Mouse (Mus musculus): ENCODE results near the gene Grik5. TPM values are rescaled to one million over a fixed set of nuclear protein-coding genes. Genes with fewer than 3 reads are reported as not detected.
A peak's percentile ranks its signal among the peaks of the same experiment; 100 is the strongest.

The Grik5 gene
- polyA plus RNA-seq, 1 experiment: not detected

- TF ChIP-seq POLR2A (IDR thresholded peaks at IDR 0.05; ENCODE audit: insufficient read depth, low read depth, low read length) (no peak), CTCF (IDR thresholded peaks at IDR 0.05; ENCODE audit: insufficient read depth, low read depth, low read length) (peak; percentile 59; the same call in 1 of the 2 replicates)
- Histone ChIP-seq H3K4me1 (ENCODE audit: control insufficient read depth, insufficient read depth, low read length) (peaks cover 8% of the 10 kb centered on the region), H3K27ac (ENCODE audit: insufficient read depth, low read depth, low read length) (no peak overlapping the region), H3K4me3 (ENCODE audit: insufficient read depth, low read depth, low read length) (no peak overlapping the region)
- WGBS: 9% methylated on average over 5 of the region's 5 CpGs
These were observed 107.1 kb downstream of the Grik5 start for GRCm38 (mm10) chr7:24964897-24965535.

GRCm38 (mm10) chr7:24964288-24964687 lies 107.9 kb downstream of the Grik5 start:
- Histone ChIP-seq H3K4me3 (ENCODE audit: insufficient read depth, low read depth, low read length) (no peak overlapping the region), H3K4me1 (ENCODE audit: control insufficient read depth, insufficient read depth, low read length) (peaks cover 3% of the 10 kb centered on the region; the same call in 1 of the 2 replicates), H3K27ac (ENCODE audit: insufficient read depth, low read depth, low read length) (no peak overlapping the region)
- TF ChIP-seq POLR2A (IDR thresholded peaks at IDR 0.05; ENCODE audit: insufficient read depth, low read depth, low read length): no peak
- TF ChIP-seq CTCF (IDR thresholded peaks at IDR 0.05; ENCODE audit: insufficient read depth, low read depth, low read length): no peak
- 85% methylated on average over 2 of the region's 2 CpGs for WGBS

Other genes with a start within 250 kb of the Grik5 start
- gene Gm9844, start 210.1 kb downstream of the Grik5 start, polyA plus RNA-seq (2012; ENCODE audit: insufficient read depth, insufficient read length, low replicate concordance, missing spikeins): not detected in 2 replicates
- not detected in 2 replicates for gene Lypd4, start 202.4 kb downstream of the Grik5 start, polyA plus RNA-seq (2012; ENCODE audit: insufficient read depth, insufficient read length, low replicate concordance, missing spikeins)
- not detected in 2 replicates for gene Dmrtc2, start 202.3 kb downstream of the Grik5 start, polyA plus RNA-seq (2012; ENCODE audit: insufficient read depth, insufficient read length, low replicate concordance, missing spikeins)
- 1,132 TPM in 1 of 2 replicates, not detected in the other for gene Rps19, start 188.0 kb downstream of the Grik5 start, polyA plus RNA-seq (2012; ENCODE audit: insufficient read depth, insufficient read length, low replicate concordance, missing spikeins)
- not detected in 2 replicates for gene Cd79a, start 175.0 kb downstream of the Grik5 start, polyA plus RNA-seq (2012; ENCODE audit: insufficient read depth, insufficient read length, low replicate concordance, missing spikeins)
- gene Arhgef1, start 169.4 kb downstream of the Grik5 start, polyA plus RNA-seq (2012; ENCODE audit: insufficient read depth, insufficient read length, low replicate concordance, missing spikeins): 291 and 636 TPM in 2 replicates
- not detected in 2 replicates for gene Gm4881, start 127.9 kb downstream of the Grik5 start, polyA plus RNA-seq (2012; ENCODE audit: insufficient read depth, insufficient read length, low replicate concordance, missing spikeins)
- gene Rabac1, start 99.6 kb downstream of the Grik5 start, polyA plus RNA-seq (2012; ENCODE audit: insufficient read depth, insufficient read length, low replicate concordance, missing spikeins): not detected in 2 replicates
- 361 and 745 TPM in 2 replicates for gene Atp1a3, start 66.4 kb downstream of the Grik5 start, polyA plus RNA-seq (2012; ENCODE audit: insufficient read depth, insufficient read length, low replicate concordance, missing spikeins)
- not detected in 2 replicates for gene Zfp574, start 221 bp upstream of the Grik5 start, polyA plus RNA-seq (2012; ENCODE audit: insufficient read depth, insufficient read length, low replicate concordance, missing spikeins)
- not detected in 2 replicates for gene Pou2f2, start 107.4 kb upstream of the Grik5 start, polyA plus RNA-seq (2012; ENCODE audit: insufficient read depth, insufficient read length, low replicate concordance, missing spikeins)
- not detected in 2 replicates for gene Dedd2, start 148.3 kb upstream of the Grik5 start, polyA plus RNA-seq (2012; ENCODE audit: insufficient read depth, insufficient read length, low replicate concordance, missing spikeins)
- not detected in 2 replicates for gene Zfp526, start 149.1 kb upstream of the Grik5 start, polyA plus RNA-seq (2012; ENCODE audit: insufficient read depth, insufficient read length, low replicate concordance, missing spikeins)
- gene Gsk3a, start 165.5 kb upstream of the Grik5 start, polyA plus RNA-seq (2012; ENCODE audit: insufficient read depth, insufficient read length, low replicate concordance, missing spikeins): not detected in 2 replicates
- gene Erf, start 178.4 kb upstream of the Grik5 start, polyA plus RNA-seq (2012; ENCODE audit: insufficient read depth, insufficient read length, low replicate concordance, missing spikeins): not detected in 2 replicates
- 41.9 TPM in 1 of 2 replicates, not detected in the other for gene Cic, start 195.4 kb upstream of the Grik5 start, polyA plus RNA-seq (2012; ENCODE audit: insufficient read depth, insufficient read length, low replicate concordance, missing spikeins)
- gene Pafah1b3, start 225.6 kb upstream of the Grik5 start, polyA plus RNA-seq (2012; ENCODE audit: insufficient read depth, insufficient read length, low replicate concordance, missing spikeins): not detected in 2 replicates
- gene Prr19, start 229.1 kb upstream of the Grik5 start, polyA plus RNA-seq (2012; ENCODE audit: insufficient read depth, insufficient read length, low replicate concordance, missing spikeins): not detected in 2 replicates
- gene Tmem145, start 233.8 kb upstream of the Grik5 start, polyA plus RNA-seq (2012; ENCODE audit: insufficient read depth, insufficient read length, low replicate concordance, missing spikeins): not detected in 2 replicates
- gene Megf8, start 244.8 kb upstream of the Grik5 start, polyA plus RNA-seq (2012; ENCODE audit: insufficient read depth, insufficient read length, low replicate concordance, missing spikeins): not detected in 2 replicates

Measured in olfactory bulb, adult 2 months (tissue).